Mouse (Mus musculus): ENCODE measurements around the gene Zfpl1. TPM values are rescaled to one million over a fixed set of nuclear protein-coding genes. Genes with fewer than 3 reads are reported as not detected.
"Not testable (repeated sequence)": the region's sequence is repeated elsewhere in the genome, so short reads cannot be mapped to it uniquely, and the experiment has no call there.

Gene Zfpl1
- polyA plus RNA-seq, 1 experiment: 20.5 TPM

DNA sequence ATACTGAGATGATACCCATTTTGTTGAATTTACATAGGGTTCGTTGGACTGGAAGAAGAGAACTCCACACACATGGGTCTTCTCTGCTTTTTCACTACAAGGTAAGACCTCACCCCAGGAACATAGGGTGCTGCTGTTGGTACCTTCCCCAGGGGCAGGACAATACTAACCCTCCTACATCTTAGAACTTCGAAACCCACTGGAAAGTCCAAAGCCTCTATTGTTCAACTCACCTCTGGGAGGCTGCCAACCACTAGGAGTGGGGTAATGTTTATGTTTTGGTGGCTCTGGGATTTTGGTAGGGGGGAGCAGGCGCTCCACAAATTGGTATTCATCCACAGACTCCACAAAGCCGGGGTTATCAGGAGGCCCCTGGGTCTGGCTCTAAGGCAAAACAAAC lies 28.1 kb downstream of the Zfpl1 start:
- H3K27ac ChIP-seq (replicated peaks; ENCODE audit: low read depth, low read length): no peak overlapping the region
- no peaks in the 10 kb centered on the region; the same call in none of the 2 replicates for H3K4me1 ChIP-seq (ENCODE audit: control insufficient read depth, insufficient read depth, insufficient read length, low read length)
- peak overlapping the region; percentile 84 for H3K4me3 ChIP-seq (ENCODE audit: insufficient read depth, low read depth, low read length)

DNA sequence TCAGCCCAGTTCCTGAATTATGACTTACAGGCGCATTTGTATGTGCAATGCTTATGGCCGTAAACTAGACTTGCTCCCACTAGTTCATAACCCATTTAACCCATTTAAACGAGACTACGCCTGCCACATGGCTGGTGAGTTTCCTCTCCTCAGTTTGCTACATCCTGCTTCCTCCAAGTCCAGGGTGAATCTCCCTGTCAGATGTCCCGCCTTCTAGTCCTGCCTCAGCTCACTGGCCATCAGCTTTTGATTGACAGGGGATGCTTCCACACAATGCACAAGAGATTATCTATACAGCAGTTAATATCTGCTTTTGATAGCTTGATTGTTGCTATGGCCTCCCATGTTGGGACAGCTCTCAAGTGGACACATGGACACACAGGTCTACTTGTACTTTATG lies 30.5 kb downstream of the Zfpl1 start:
- no peaks in the 10 kb centered on the region; the same call in 1 of the 2 replicates for H3K4me1 ChIP-seq (ENCODE audit: control insufficient read depth, insufficient read depth, insufficient read length, low read length)
- H3K4me3 ChIP-seq (ENCODE audit: insufficient read depth, low read depth, low read length): no peak overlapping the region
- no peak overlapping the region for H3K27ac ChIP-seq (replicated peaks; ENCODE audit: low read depth, low read length)

- Histone ChIP-seq H3K4me1 (ENCODE audit: control insufficient read depth, insufficient read depth, insufficient read length, low read length) (peaks cover 3% of the 10 kb centered on the region; the same call in 1 of the 2 replicates), H3K4me3 (ENCODE audit: insufficient read depth, low read depth, low read length) (no peak overlapping the region), H3K27ac (replicated peaks; ENCODE audit: low read depth, low read length) (no peak overlapping the region)
Observed at GRCm38 (mm10) chr19:6052516-6052915, 32.2 kb downstream of the Zfpl1 start.

DNA sequence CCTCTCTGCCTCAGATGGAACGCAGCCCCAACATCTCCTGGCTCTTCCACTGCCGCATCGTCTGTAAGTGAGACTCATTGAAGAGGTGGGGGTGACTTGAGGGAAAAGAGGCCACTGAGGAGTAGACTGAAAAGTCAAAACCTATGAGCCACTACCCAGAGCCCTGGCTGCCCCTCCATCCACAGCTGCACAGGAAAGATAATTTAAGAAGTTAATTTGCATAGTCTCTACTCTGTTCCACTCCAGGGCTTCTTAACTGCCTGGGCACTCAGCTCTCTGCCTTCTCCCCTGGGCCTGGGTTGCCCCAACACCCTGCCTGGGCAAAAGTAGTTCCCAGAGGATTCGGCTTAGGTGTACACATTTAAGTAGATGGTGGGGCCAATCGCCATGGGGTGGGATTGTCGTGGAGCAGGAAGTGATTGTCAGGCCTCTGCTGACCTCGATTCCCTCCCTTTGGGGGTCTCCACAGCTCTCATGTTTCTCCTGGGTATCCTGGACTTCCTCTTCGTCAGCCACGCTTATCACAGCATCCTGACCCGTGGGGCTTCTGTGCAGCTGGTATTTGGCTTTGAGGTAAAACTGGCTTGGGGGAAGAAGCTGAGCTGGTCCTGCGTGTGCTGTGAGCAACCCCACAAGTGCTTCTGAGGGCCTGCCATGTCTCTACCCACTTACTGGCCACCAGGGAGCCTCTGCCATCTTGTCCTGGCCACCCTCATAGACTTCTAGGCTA lies 35.9 kb downstream of the Zfpl1 start:
- Histone ChIP-seq H3K4me3 (ENCODE audit: insufficient read depth, low read depth, low read length) (no peak overlapping the region), H3K4me1 (ENCODE audit: control insufficient read depth, insufficient read depth, insufficient read length, low read length) (peaks cover 3% of the 10 kb centered on the region; the same call in 1 of the 2 replicates), H3K27ac (replicated peaks; ENCODE audit: low read depth, low read length) (no peak overlapping the region)

DNA sequence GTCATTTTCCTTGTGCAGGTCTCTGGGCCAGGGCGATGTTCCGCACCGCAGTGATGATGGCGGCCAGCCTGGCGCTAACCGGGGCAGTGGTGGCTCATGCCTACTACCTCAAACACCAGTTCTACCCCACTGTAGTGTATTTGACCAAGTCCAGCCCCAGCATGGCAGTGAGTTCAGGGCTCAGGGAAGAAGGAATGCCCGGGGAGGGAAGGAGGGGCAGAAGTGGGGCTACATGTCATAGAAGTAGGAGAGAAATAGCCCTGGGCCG lies 36.9 kb downstream of the Zfpl1 start:
- peak overlapping the region; percentile 73 for H3K4me3 ChIP-seq (ENCODE audit: insufficient read depth, low read depth, low read length)
- peaks cover 3% of the 10 kb centered on the region; the same call in 1 of the 2 replicates for H3K4me1 ChIP-seq (ENCODE audit: control insufficient read depth, insufficient read depth, insufficient read length, low read length)
- H3K27ac ChIP-seq (replicated peaks; ENCODE audit: low read depth, low read length): no peak overlapping the region

DNA sequence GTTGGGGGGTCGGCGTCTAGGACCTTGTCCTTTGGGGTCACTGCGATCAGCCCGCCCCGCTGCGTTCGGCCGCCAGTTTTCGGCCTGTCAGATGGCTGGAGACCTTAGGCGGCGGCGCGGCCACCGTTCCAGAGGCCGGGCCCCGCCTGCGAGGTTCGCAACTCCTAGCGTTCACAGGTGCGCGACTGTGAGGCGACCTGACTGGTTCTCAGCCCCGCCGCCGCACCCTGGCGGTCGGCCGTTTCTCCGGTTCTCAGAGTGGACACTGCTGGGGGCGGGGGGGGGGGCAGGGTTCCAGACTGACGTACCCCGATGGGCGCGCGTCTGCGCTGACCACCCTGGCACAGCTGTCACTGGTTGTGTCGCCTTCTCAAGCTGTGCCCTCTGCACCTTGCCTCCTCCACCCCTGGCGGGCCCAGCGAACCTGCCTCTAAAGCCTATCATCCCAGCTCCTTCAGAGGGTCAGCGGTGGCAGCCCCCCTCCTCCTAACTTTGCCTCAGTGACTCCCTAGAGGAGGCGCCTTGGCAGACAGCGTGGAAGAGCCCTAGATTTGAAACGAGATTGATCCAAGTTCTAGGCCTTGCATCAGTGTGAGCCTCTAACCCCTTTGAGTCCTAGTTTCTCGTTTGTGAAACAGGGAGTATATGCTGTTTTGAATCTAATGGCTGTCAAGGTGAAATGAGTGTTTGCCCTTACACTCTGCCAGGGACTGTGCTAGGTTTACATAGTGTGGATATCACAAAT lies 37.4 kb downstream of the Zfpl1 start:
- H3K27ac ChIP-seq (replicated peaks; ENCODE audit: low read depth, low read length): peak overlapping the region; percentile 71

DNA sequence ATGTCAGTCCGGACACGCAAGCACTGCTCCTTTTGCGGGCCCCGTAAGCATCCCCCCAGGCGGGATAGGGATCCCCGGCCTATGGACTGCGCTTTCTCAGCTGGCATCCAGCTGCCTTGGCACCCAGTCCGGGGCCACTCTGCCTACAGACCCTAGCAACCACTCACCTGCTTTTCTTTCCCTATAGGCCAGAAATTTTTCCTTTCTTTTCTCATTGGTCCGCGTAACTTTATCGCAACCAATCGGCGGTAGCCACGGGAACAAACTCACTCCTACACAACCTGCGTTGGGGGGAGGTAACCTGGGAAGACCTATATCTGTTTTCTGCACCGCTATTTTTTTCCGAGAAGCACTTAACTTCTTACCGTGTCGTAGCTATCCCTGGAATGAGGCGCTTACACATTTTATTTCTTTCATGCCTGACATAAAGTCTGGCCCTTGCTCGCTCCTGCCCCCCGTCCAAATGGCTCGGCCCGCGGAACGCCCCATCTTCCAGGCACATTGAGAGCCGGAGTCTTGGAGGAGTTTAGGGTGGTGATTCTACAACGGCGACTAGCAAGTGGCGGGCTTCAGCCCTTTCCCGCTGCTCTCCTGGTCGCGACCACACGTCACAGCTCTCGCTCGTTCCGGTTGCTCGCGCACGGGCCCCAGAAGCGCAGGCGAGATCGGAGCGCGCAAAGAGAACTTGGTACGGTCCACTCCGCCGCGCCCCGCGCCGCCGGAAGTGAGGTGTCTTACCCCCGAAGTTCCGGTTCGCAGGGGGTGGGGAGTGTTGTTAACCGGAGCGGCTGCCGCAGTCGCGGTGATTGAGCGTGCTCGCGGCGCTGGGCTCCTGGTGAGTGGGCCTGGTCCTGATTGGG lies 38.2 kb downstream of the Zfpl1 start, which contains the start of gene Syvn1:
Gene Syvn1, plus strand, starts transcription at position 283 of the 860 bp plus-strand sequence.
- Histone ChIP-seq H3K27ac (replicated peaks; ENCODE audit: low read depth, low read length) (peak within 1 kb of the TSS; percentile 96), H3K4me3 (ENCODE audit: insufficient read depth, low read depth, low read length) (peak within 1 kb of the TSS; percentile 73), H3K4me1 (ENCODE audit: control insufficient read depth, insufficient read depth, insufficient read length, low read length) (peaks cover 3% of the 10 kb centered on the region; the same call in 1 of the 2 replicates)

More for the DNA sequence above, 37.4 kb downstream of the Zfpl1 start:
- Histone ChIP-seq H3K4me1 (ENCODE audit: control insufficient read depth, insufficient read depth, insufficient read length, low read length) (peaks cover 3% of the 10 kb centered on the region; the same call in 1 of the 2 replicates), H3K4me3 (ENCODE audit: insufficient read depth, low read depth, low read length) (peak overlapping the region; percentile 73)

GRCm38 (mm10) chr19:6045366-6046293 lies 39.1 kb downstream of the Zfpl1 start:
- H3K4me1 ChIP-seq (ENCODE audit: control insufficient read depth, insufficient read depth, insufficient read length, low read length): peaks cover 3% of the 10 kb centered on the region; the same call in 1 of the 2 replicates
- H3K4me3 ChIP-seq (ENCODE audit: insufficient read depth, low read depth, low read length): peak overlapping the region; percentile 73
- H3K27ac ChIP-seq (replicated peaks; ENCODE audit: low read depth, low read length): peak overlapping the region; percentile 85

GRCm38 (mm10) chr19:6044102-6044501 lies 40.7 kb downstream of the Zfpl1 start:
- H3K27ac ChIP-seq (replicated peaks; ENCODE audit: low read depth, low read length); H3K4me3 ChIP-seq (ENCODE audit: insufficient read depth, low read depth, low read length); H3K4me1 ChIP-seq (ENCODE audit: control insufficient read depth, insufficient read depth, insufficient read length, low read length): not testable (repeated sequence)

DNA sequence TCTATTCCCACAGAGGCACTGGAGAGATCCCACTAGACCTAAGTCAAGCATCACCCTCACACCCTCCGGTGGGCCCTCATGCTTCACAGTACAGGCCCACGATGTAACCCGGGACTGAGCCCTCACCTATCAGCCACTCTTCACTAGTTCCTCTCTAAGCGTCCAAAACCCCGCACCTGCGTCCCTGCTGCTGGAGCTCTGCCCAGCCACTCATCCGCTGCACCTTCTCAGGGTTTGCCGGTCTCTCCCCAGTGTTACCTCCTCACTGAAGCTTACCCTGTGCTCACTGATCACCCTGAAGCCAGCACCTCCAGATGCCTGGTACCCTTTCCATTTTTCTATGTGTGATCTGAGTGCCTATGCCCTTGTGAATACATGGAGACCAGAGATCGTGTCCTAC lies 42.5 kb downstream of the Zfpl1 start:
- Histone ChIP-seq H3K4me3 (ENCODE audit: insufficient read depth, low read depth, low read length) (no peak overlapping the region), H3K27ac (replicated peaks; ENCODE audit: low read depth, low read length) (no peak overlapping the region), H3K4me1 (ENCODE audit: control insufficient read depth, insufficient read depth, insufficient read length, low read length) (no peaks in the 10 kb centered on the region)

GRCm38 (mm10) chr19:6040002-6040401 lies 44.8 kb downstream of the Zfpl1 start:
- no peaks in the 10 kb centered on the region for H3K4me1 ChIP-seq (ENCODE audit: control insufficient read depth, insufficient read depth, insufficient read length, low read length)
- H3K4me3 ChIP-seq (ENCODE audit: insufficient read depth, low read depth, low read length): no peak overlapping the region
- no peak overlapping the region for H3K27ac ChIP-seq (replicated peaks; ENCODE audit: low read depth, low read length)

DNA sequence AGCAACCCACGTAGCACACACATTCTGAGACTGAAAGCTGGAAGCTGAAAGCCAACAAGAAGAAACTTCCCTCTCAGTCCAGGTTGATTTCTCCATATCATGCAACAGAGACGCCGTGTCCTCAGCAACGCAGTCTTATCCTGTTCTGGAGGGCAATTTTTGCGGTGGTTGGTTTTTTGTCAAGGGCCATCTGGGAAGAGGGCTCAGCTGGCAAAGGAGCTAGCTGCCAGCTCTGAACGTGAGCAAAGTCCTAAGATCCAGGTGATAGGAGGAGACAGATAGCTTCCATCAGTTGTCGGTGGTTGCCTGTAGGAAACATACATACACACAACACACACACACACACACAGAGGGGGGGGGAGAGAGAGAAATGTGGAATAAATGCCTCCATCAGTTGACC lies 46.4 kb downstream of the Zfpl1 start:
- Histone ChIP-seq H3K4me1 (ENCODE audit: control insufficient read depth, insufficient read depth, insufficient read length, low read length) (no peaks in the 10 kb centered on the region), H3K27ac (replicated peaks; ENCODE audit: low read depth, low read length) (no peak overlapping the region), H3K4me3 (ENCODE audit: insufficient read depth, low read depth, low read length) (no peak overlapping the region)

GRCm38 (mm10) chr19:6037695-6038094 lies 47.1 kb downstream of the Zfpl1 start:
- H3K27ac ChIP-seq (replicated peaks; ENCODE audit: low read depth, low read length): no peak overlapping the region
- no peak overlapping the region for H3K4me3 ChIP-seq (ENCODE audit: insufficient read depth, low read depth, low read length)
- no peaks in the 10 kb centered on the region for H3K4me1 ChIP-seq (ENCODE audit: control insufficient read depth, insufficient read depth, insufficient read length, low read length)

GRCm38 (mm10) chr19:6035966-6036585 lies 48.7 kb downstream of the Zfpl1 start:
- Histone ChIP-seq H3K4me1 (ENCODE audit: control insufficient read depth, insufficient read depth, insufficient read length, low read length) (no peaks in the 10 kb centered on the region), H3K27ac (replicated peaks; ENCODE audit: low read depth, low read length) (no peak overlapping the region), H3K4me3 (ENCODE audit: insufficient read depth, low read depth, low read length) (no peak overlapping the region)

Data from brown adipose tissue, adult 24 weeks (tissue).